Comparison of ENCODE assay signal across 9 mouse cellular contexts in genomic region chr4:140245286-140246179, GRCm38 (mm10). TPM values are rescaled to one million over a fixed set of nuclear protein-coding genes. Genes with fewer than 3 reads are reported as not detected.
DNase-seq lines count a peak whose midpoint lies in the region; ATAC-seq and TF ChIP-seq lines count a peak whose summit lies in the region.
"Had no signal": no experiment of that assay in that cellular context is flagged by ENCODE, and none has a peak within 500 bp of the region (broad histone marks: within the 10 kb centered on the region; RNA-seq: fewer than 3 reads in every experiment).

No protein-coding gene starts in this region.

- H3K9me3 ChIP-seq in heart, postnatal 0 days (replicated peaks; ENCODE audit: control insufficient read depth, low read length), result no peaks in the 10 kb centered on the region
- H3K9me3 ChIP-seq in hindbrain, embryonic 10.5 days, result no peaks in the 10 kb centered on the region
- H3K9me3 ChIP-seq in midbrain, embryonic 15.5 days, result no peaks in the 10 kb centered on the region

- H3K4me1 ChIP-seq in heart, postnatal 0 days (ENCODE audit: control insufficient read depth, insufficient read depth), result no peaks in the 10 kb centered on the region
- H3K4me1 ChIP-seq in hindbrain, embryonic 10.5 days (replicated peaks), result peaks cover 82% of the 10 kb centered on the region
- H3K4me1 ChIP-seq in midbrain, embryonic 15.5 days, result peaks cover 68% of the 10 kb centered on the region

- H3K4me3 ChIP-seq in heart, postnatal 0 days (ENCODE audit: low read depth, low read length), result peak overlapping the region; percentile 16; the same call in 1 of the 2 replicates
- H3K4me3 ChIP-seq in hindbrain, embryonic 10.5 days, result peak overlapping the region; percentile 63
- peak overlapping the region; percentile 82 for H3K4me3 ChIP-seq in midbrain, embryonic 15.5 days

- ATAC-seq in heart, postnatal 0 days (ENCODE audit: insufficient read depth, low read depth), result no peak
- ATAC-seq in midbrain, embryonic 15.5 days (replicated peaks), result peak; percentile 37
- ATAC-seq in CD4-positive, CD25-positive, alpha-beta regulatory T cell, adult 4 months, result no peak
- ATAC-seq in granulocyte monocyte progenitor cell, adult 5-6 weeks (replicated peaks; ENCODE audit: poor library complexity, severe bottlenecking), result no peak

- no peaks in the 10 kb centered on the region for H3K36me3 ChIP-seq in heart, postnatal 0 days (replicated peaks; ENCODE audit: control insufficient read depth, insufficient read depth, low read length)
- no peaks in the 10 kb centered on the region for H3K36me3 ChIP-seq in hindbrain, embryonic 10.5 days
- no peaks in the 10 kb centered on the region for H3K36me3 ChIP-seq in midbrain, embryonic 15.5 days (replicated peaks)
- H3K36me3 ChIP-seq: G1E had no signal

- H3K27me3 ChIP-seq in heart, postnatal 0 days (ENCODE audit: control insufficient read depth, insufficient read depth, low read length), result peaks cover 83% of the 10 kb centered on the region
- H3K27me3 ChIP-seq in hindbrain, embryonic 10.5 days (ENCODE audit: insufficient read depth, poor library complexity, severe bottlenecking), result peaks cover 100% of the 10 kb centered on the region
- H3K27me3 ChIP-seq in midbrain, embryonic 15.5 days (replicated peaks), result peaks cover 25% of the 10 kb centered on the region

- no peak for TF ChIP-seq EP300 in heart, postnatal 0 days (IDR thresholded peaks at IDR 0.05; ENCODE audit: low read depth)

- intact Hi-C loops in heart, postnatal 14 days (cut with DNase I), result no loop called here

- no peak overlapping the region for H3K9ac ChIP-seq in heart, postnatal 0 days (replicated peaks; ENCODE audit: low read depth, low read length)
- peak overlapping the region; percentile 91 for H3K9ac ChIP-seq in midbrain, embryonic 15.5 days

- WGBS in heart, postnatal 0 days, result 5% methylated on average over 22 of the region's 23 CpGs
- 4% methylated on average over 23 of the region's 23 CpGs for WGBS in hindbrain, embryonic 10.5 days
- 2% methylated on average over 23 of the region's 23 CpGs for WGBS in midbrain, embryonic 15.5 days

- TF ChIP-seq CTCF in heart, postnatal 0 days (IDR thresholded peaks at IDR 0.05; ENCODE audit: low read depth), result no peak

- DNase-seq in heart, postnatal 0 days (ENCODE audit: low spot score), result no peak
- no peak for DNase-seq in heart, postnatal 14 days
- peak; percentile 88 for DNase-seq in cerebellum, adult 11-12 months
- DNase-seq in hindbrain, embryonic 10.5 days (ENCODE audit: low spot score), result peak; percentile 53
- no peak for DNase-seq in adrenal gland, adult 8-10 months

- no peak overlapping the region for H3K4me2 ChIP-seq in heart, postnatal 0 days (ENCODE audit: low read depth, low read length)
- peak overlapping the region; percentile 85 for H3K4me2 ChIP-seq in midbrain, embryonic 15.5 days

- no peak overlapping the region for H3K27ac ChIP-seq in heart, postnatal 0 days (ENCODE audit: low read depth)
- H3K27ac ChIP-seq in hindbrain, embryonic 10.5 days, result peak overlapping the region; percentile 83
- peak overlapping the region; percentile 91 for H3K27ac ChIP-seq in midbrain, embryonic 15.5 days

RNA-seq across cellular contexts. Expression of gene Igsf21, which starts 1.1 kb away (rescaled TPM):
- total RNA-seq in heart, postnatal 0 days (2014; rRNA removed; ENCODE audit: low replicate concordance), result not detected in 2 replicates
- polyA plus RNA-seq in heart, postnatal 0 days (2015; fragmentation: Nextera tagmentation; extraction: Ambion mirVana), result 0.05 and 0.12 TPM in 2 replicates
- under 1 TPM in 1 of 2 experiments, not detected in 1; 0.31 TPM for total RNA-seq in heart, postnatal 14 days (2021)
- polyA plus RNA-seq in hindbrain, embryonic 10.5 days (2016; fragmentation: Nextera tagmentation; extraction: Ambion mirVana), result 6.7 and 13.8 TPM in 2 replicates
- 93.1 and 96.3 TPM in 2 replicates for polyA plus RNA-seq in midbrain, embryonic 15.5 days (2015; fragmentation: Nextera tagmentation; extraction: Ambion mirVana)
- 1 to 10 TPM in 3 of 4 experiments, under 1 TPM in 1; 0.46 to 1.7 (median 1.2) TPM for total RNA-seq in adrenal gland, adult 8-10 months (2022)
- polyA plus RNA-seq in CD4-positive, CD25-positive, alpha-beta regulatory T cell, adult 4 months (2017; shearing (Covaris generic)), result not detected
- not detected in 2 replicates for total RNA-seq in granulocyte monocyte progenitor cell, adult 5-6 weeks (2014; fragmentation: Nextera tagmentation)
- not detected in 2 replicates for total RNA-seq in granulocyte monocyte progenitor cell, adult 5-6 weeks (2017)
- total RNA-seq: G1E had no signal
- polyA plus RNA-seq: G1E had no signal

Comparison
In these comparisons a context has a peak if more than half of its experiments do, and no peak if none do; other contexts are left out.
1. DNase-seq: peak in cerebellum, adult 11-12 months (single experiment) and hindbrain, embryonic 10.5 days (single experiment); none in heart, postnatal 0 days (single experiment), heart, postnatal 14 days (0 of 2) and adrenal gland, adult 8-10 months (single experiment).
2. H3K4me3 ChIP-seq: peak in every context shown above with its lines; median percentile 82 in midbrain, embryonic 15.5 days; 63 in hindbrain, embryonic 10.5 days; 16 in heart, postnatal 0 days.